Mouse (Mus musculus) c-Kit-positive CD71-positive TER-119-negative erythroid progenitor cells, embryonic 14.5 days (primary cell): ENCODE data around the gene Gm10577.

ENCODE experiments used
- DNase-seq: peaks from one replicate; pipeline ENCODE4 v3.0.0-alpha.2; 2013; ENCODE audit warnings: low read depth

Gm10577 gene

GRCm38 (mm10) chr4:100995617-100996016 is 24.9 kb downstream of the Gm10577 start:
- DNase-seq = no peak

- DNase-seq = peak; percentile 69
Observed at GRCm38 (mm10) chr4:100994442-100995255, 25.8 kb downstream of the Gm10577 start.

DNA sequence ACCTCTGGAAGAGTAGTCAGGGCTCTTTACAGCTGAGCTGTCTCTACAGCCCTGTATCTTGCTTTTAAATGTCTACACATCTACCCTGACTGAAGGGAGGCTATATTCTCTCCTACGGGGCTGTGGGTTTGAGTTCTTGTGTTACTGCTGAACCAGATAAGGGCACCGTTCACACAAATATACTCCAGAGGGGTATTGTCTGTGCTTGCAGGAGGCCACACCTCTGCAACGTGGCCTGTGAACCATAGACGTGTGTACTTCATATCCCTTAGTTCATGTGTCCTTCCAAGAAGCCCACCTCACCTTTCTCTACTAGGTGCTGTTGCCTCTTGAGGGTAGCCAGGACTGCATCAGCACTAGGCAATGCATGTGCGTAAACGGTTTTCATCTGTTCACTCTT is 28.4 kb downstream of the Gm10577 start:
- no peak for DNase-seq

- no peak for DNase-seq
Observed at GRCm38 (mm10) chr4:100990996-100991395, 29.5 kb downstream of the Gm10577 start.

DNA sequence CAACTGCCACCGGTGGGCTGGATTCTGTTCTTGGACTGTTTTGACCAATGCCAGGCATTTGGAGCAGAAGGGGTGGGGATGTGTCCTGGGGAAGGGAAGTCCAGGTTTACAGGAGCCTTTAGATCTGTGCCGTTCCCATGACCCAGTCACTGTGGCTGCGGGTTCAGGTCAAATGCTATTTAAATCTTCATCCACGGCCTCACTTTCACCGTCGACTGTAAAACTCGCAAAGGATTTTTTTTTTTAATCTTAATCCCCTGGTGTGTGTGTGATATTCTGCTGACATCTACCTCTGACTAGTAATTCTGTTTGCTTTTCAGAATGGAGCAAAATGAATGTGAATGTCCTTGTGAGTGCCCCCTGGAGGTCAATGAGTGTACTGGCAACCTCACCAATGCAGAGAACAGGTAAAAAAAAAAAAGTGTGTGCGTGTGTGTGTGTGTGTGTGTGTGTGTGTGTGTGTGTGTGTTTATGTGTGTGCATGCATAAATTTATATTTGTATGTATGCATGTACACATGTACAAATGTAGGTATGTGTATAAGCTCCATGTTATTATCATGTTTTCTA is 32.2 kb downstream of the Gm10577 start:
- DNase-seq = no peak

DNA sequence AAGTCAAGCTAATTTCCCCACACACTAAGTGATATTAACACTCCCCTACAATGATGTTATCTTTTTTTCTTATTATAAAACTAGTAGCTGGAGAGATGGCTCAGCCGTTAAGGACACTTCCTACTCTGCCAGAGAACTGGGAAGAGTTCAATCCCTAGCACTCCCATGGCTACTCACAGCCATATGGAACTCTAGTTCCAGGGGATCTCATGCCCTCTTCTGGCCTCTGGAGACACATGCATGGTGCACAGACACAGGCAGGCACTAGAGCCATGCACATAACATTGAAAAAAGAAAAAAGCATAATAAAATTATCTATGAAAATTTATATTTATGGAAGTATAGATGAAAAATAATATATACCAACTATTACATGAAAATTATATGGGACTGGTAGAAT is 33.3 kb downstream of the Gm10577 start:
- DNase-seq = no peak

DNA sequence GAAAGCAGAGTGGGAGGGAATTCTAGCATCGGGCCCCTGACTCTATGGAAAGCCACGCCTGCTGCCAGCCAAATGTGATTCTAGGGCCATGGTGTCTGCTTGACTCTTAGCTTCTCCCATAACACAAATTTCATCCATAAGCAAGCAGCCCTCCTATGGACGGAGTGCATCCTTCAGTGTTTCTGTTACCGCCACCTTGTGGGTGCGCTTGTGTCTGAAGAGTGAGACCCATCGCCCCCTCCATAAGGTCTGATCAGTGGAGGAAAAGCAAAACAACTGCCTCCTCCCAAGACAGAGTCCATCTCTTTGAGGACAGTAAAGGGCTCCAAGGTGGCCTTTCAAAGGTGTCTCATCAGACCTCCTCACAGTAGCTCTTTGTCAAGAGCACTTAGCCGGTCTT is 43.0 kb downstream of the Gm10577 start:
- DNase-seq = no peak

GRCm38 (mm10) chr4:100974455-100975035 is 46.0 kb downstream of the Gm10577 start:
- no peak for DNase-seq

GRCm38 (mm10) chr4:100973641-100974454 is 46.6 kb downstream of the Gm10577 start:
- no peak for DNase-seq
